Mouse (Mus musculus) cerebellum, adult 2 months (tissue): Measurements from ENCODE around the gene Msi2.

Experiments used
- CTCF ChIP-seq: fragments of 200-500 bp; IDR thresholded peaks from 2 replicates; pipeline ENCODE4 v1.5.1; 2011; ENCODE audit warnings: low read depth, mild to moderate bottlenecking, control low read depth, low read length, moderate library complexity, borderline replicate concordance; ENCODE audit not compliant: insufficient read depth
- POLR2A ChIP-seq: fragments of 200-500 bp; IDR thresholded peaks from 2 replicates; pipeline ENCODE4 v1.6.1; 2011; ENCODE audit warnings: low read length, control low read depth, borderline replicate concordance; ENCODE audit not compliant: insufficient read depth

GRCm38 (mm10) chr11:88558731-88559130 lies 159.6 kb downstream of the Msi2 start:
- TF ChIP-seq POLR2A (no peak), CTCF (no peak)
